Mouse (Mus musculus) heart, adult 2 months (tissue): ENCODE measurements around the gene Ticam1. TPM values are rescaled to one million over a fixed set of nuclear protein-coding genes. Genes with fewer than 3 reads are reported as not detected.

Experiments
- DNase-seq, 2 experiments: peaks; one replicate each; pipeline ENCODE4 v3.0.0; 2021
- H3K27ac ChIP-seq: fragments of 200-600 bp; 2 replicates; pipeline ENCODE4 v1.8.1; 2022
- H3K27me3 ChIP-seq: fragments of 200-500 bp; 2 replicates; pipeline ENCODE4 v1.6.1; 2012; ENCODE audit warnings: mild to moderate bottlenecking, low read length, inconsistent platforms, mixed read lengths; ENCODE audit not compliant: control insufficient read depth, insufficient read depth
- H3K36me3 ChIP-seq: fragments of 200-500 bp; 2 replicates; pipeline ENCODE4 v1.6.1; 2012; ENCODE audit warnings: low read length, inconsistent platforms; ENCODE audit not compliant: control insufficient read depth, insufficient read depth
- H3K4me1 ChIP-seq: fragments of 200-500 bp; 2 replicates; pipeline ENCODE4 v1.6.1; 2011; ENCODE audit warnings: low read length; ENCODE audit not compliant: control insufficient read depth, insufficient read depth
- H3K4me3 ChIP-seq: fragments of 200-600 bp; 2 replicates; pipeline ENCODE4 v1.8.1; 2022
- H3K79me2 ChIP-seq: fragments of 200-500 bp; replicated peaks from 2 replicates; pipeline ENCODE4 v1.6.1; 2012; ENCODE audit warnings: mild to moderate bottlenecking, inconsistent platforms, low read length, moderate library complexity, mixed read lengths; ENCODE audit not compliant: control insufficient read depth, insufficient read depth
- H3K9ac ChIP-seq: fragments of 200-500 bp; 2 replicates; pipeline ENCODE4 v1.6.1; 2012; ENCODE audit warnings: low read depth, mild to moderate bottlenecking, control low read depth, inconsistent platforms, low read length, mixed read lengths
- CTCF ChIP-seq: fragments of 200-600 bp; IDR thresholded peaks from 2 replicates; pipeline ENCODE4 v1.8.1; 2022; ENCODE audit warnings: antibody characterized with exemption, mild to moderate bottlenecking, moderate library complexity
- EP300 ChIP-seq: fragments of 200-500 bp; IDR thresholded peaks from 2 replicates; pipeline ENCODE4 v1.6.1; 2011; ENCODE audit warnings: low read depth, low read length, control low read depth; ENCODE audit not compliant: insufficient read depth
- POLR2A ChIP-seq: fragments of 200-500 bp; IDR thresholded peaks from 2 replicates; pipeline ENCODE4 v1.6.1; 2011; ENCODE audit warnings: mild to moderate bottlenecking, low read depth, low read length, control low read depth; ENCODE audit not compliant: insufficient read depth
- WGBS: fragments of 180-500 bp; shearing (Covaris S2); methylation state at CpG from one replicate; pipeline ENCODE4 v1.1.7; 2018; 5-methylcytosine and 5-hydroxymethylcytosine counted together
- intact Hi-C: fragments of 180-260 bp; cut with DNase I; formaldehyde crosslinking; loops from one replicate; pipeline ENCODE4 v1.15.1; 2025
- polyA plus RNA-seq: library from polyadenylated mRNA; depleted of rRNA; stranded (reverse); fragments of >200 nt; gene quantifications from 2 replicates; pipeline ENCODE4 v1.2.3, GENCODE M21; 2012
- total RNA-seq, 2 experiments: library from RNA; stranded (reverse); gene quantifications; 2 replicates each; pipeline ENCODE4 v1.2.3; 2021

Gene Ticam1
- total and polyA plus RNA-seq, 3 experiments = 8.0 to 16.8 (median 8.0) TPM

- Histone ChIP-seq H3K36me3 (no peaks in the 10 kb centered on the region), H3K9ac (no peak within 1 kb of the TSS), H3K79me2 (no peaks in the 10 kb centered on the region), H3K27ac (peak within 1 kb of the TSS; percentile 90), H3K4me1 (peaks cover 5% of the 10 kb centered on the region), H3K4me3 (no peak within 1 kb of the TSS), H3K27me3 (no peaks in the 10 kb centered on the region)
- intact Hi-C loops = no loop called here
- TF ChIP-seq CTCF (no peak), EP300 (peak; percentile 100), POLR2A (peak; percentile 33; the same call in 1 of the 2 replicates)
- peak in 1 of 2 experiments; percentile 70 for DNase-seq
- WGBS = 76% methylated on average over 4 of the region's 4 CpGs
These were observed 16.1 kb upstream of the Ticam1 start, which contains the start of gene Plin3 for GRCm38 (mm10) chr17:56292531-56293222. Gene Plin3 (minus strand): TSS chr17:56292873.

- H3K4me1 ChIP-seq = peaks cover 6% of the 10 kb centered on the region
- H3K79me2 ChIP-seq = no peaks in the 10 kb centered on the region
- no peak for DNase-seq
- no peak for TF ChIP-seq CTCF
- intact Hi-C loops = loop anchor here (1.0 to 2.0 kb wide), 2 partner anchors 13 to 58 kb away; no protein-coding TSS in a partner anchor
- no peak overlapping the region for H3K9ac ChIP-seq
- no peak overlapping the region for H3K4me3 ChIP-seq
- peak overlapping the region; percentile 90 for H3K27ac ChIP-seq
- WGBS = 87% methylated on average over 7 of the region's 7 CpGs
- no peaks in the 10 kb centered on the region for H3K27me3 ChIP-seq
- H3K36me3 ChIP-seq = no peaks in the 10 kb centered on the region
These were observed 15.4 kb upstream of the Ticam1 start for GRCm38 (mm10) chr17:56291826-56292475.

GRCm38 (mm10) chr17:56291171-56291511 is 14.6 kb upstream of the Ticam1 start:
- H3K36me3 ChIP-seq = no peaks in the 10 kb centered on the region
- peak; percentile 59 for TF ChIP-seq POLR2A
- peak; percentile 98 for TF ChIP-seq CTCF
- no peak; the same call in none of the 2 replicates for TF ChIP-seq EP300
- H3K4me3 ChIP-seq = peak overlapping the region; percentile 59
- peak overlapping the region; percentile 67 for H3K9ac ChIP-seq
- no peaks in the 10 kb centered on the region for H3K27me3 ChIP-seq
- peak overlapping the region; percentile 90 for H3K27ac ChIP-seq
- peaks cover 6% of the 10 kb centered on the region for H3K4me1 ChIP-seq
- no peaks in the 10 kb centered on the region for H3K79me2 ChIP-seq
- under 1% methylated on average over 16 of the region's 16 CpGs for WGBS
- DNase-seq = peak; percentile 89 to 94
- intact Hi-C loops = loop anchor here (1.0 to 2.0 kb wide), 2 partner anchors 14 to 59 kb away; no protein-coding TSS in a partner anchor

- Histone ChIP-seq H3K27me3 (no peaks in the 10 kb centered on the region), H3K79me2 (no peaks in the 10 kb centered on the region), H3K4me1 (peaks cover 6% of the 10 kb centered on the region), H3K9ac (peak overlapping the region; percentile 67), H3K27ac (peak overlapping the region; percentile 90), H3K36me3 (no peaks in the 10 kb centered on the region), H3K4me3 (peak overlapping the region; percentile 59)
- WGBS = 2% methylated on average over 17 of the region's 17 CpGs
- no peak for TF ChIP-seq CTCF
- 0 out of 2 replicates have a peak, but pooled peaks have one; percentile 28 for TF ChIP-seq EP300
- TF ChIP-seq POLR2A = peak; percentile 91
- peak; percentile 98 to 100 for DNase-seq
- intact Hi-C loops = loop anchor here (1.0 to 2.0 kb wide), 2 partner anchors 14 to 60 kb away; no protein-coding TSS in a partner anchor
These were observed 14.0 kb upstream of the Ticam1 start for GRCm38 (mm10) chr17:56290388-56291170.

GRCm38 (mm10) chr17:56289371-56290331 is 13.1 kb upstream of the Ticam1 start:
- peak overlapping the region; percentile 90 for H3K27ac ChIP-seq
- intact Hi-C loops = loop anchor here (2.0 kb wide), 2 partner anchors 15 to 29 kb away; no protein-coding TSS in a partner anchor
- H3K36me3 ChIP-seq = no peaks in the 10 kb centered on the region
- DNase-seq = peak; percentile 66 to 67
- WGBS = 3% methylated on average over 23 of the region's 23 CpGs
- TF ChIP-seq POLR2A (peak; percentile 40; the same call in 1 of the 2 replicates), CTCF (no peak), EP300 (0 out of 2 replicates have a peak, but pooled peaks have one; percentile 23)
- no peaks in the 10 kb centered on the region for H3K79me2 ChIP-seq
- H3K4me1 ChIP-seq = peaks cover 6% of the 10 kb centered on the region
- peak overlapping the region; percentile 67 for H3K9ac ChIP-seq
- no peaks in the 10 kb centered on the region for H3K27me3 ChIP-seq
- peak overlapping the region; percentile 59 for H3K4me3 ChIP-seq
